Mouse (Mus musculus): ENCODE results near the gene Tcf7l2. TPM values are rescaled to one million over a fixed set of nuclear protein-coding genes. Genes with fewer than 3 reads are reported as not detected.

Tcf7l2 gene
- total and polyA plus RNA-seq, 2 experiments from 2014 or later, result 3.0 to 38.6 TPM

DNA sequence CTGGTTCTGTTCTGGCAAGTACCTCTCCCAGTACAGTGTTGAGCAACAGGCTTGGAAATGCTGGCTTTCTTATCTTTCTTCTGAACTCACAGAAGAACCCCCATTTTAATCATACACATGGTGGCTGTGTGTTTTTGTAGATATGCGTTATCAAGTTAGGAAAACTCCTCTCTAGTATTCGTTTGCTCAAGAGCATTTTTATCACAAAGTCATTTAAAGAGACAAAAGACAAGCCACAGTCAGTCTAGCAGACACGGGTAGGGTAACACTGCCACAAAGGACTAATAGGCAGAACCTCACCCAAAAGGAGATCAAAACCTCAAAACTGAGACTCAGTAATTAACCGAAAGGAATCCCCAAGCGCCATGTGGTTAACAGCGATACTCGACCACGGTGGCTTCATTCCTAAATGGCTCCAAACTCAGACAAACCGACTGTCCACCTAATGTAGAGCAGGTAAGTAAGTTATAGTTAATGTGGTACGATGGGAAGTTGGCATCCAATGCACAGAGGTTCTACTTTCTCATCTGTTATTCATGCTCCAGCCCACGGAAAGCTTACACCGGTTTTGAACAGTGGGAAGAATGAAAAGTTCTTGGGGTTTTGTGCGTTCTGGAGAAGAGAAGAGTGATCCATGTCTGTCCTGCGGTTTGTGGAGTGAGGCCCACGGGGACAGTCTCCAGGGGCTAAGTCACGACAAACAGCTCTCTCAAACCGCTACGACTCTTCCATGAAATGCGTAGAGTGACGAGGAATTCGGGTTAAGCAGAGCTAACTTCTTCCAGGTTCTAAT is 196.8 kb downstream of the Tcf7l2 start:
- H3K27me3 ChIP-seq (ENCODE audit: control insufficient read depth, insufficient read depth, low read length), result no peaks in the 10 kb centered on the region
- DNase-seq (ENCODE audit: low spot score), result no peak
- no peak overlapping the region for H3K4me2 ChIP-seq (ENCODE audit: low read depth, low read length)
- H3K4me1 ChIP-seq (ENCODE audit: control insufficient read depth, insufficient read depth), result no peaks in the 10 kb centered on the region
- WGBS, result 81% methylated on average over 21 of the region's 21 CpGs
- no peak overlapping the region for H3K27ac ChIP-seq (ENCODE audit: low read depth)
- no peak overlapping the region for H3K9ac ChIP-seq (replicated peaks; ENCODE audit: low read depth, low read length)
- H3K9me3 ChIP-seq (replicated peaks; ENCODE audit: control insufficient read depth, low read length), result no peaks in the 10 kb centered on the region
- TF ChIP-seq CTCF (IDR thresholded peaks at IDR 0.05; ENCODE audit: low read depth) (no peak), EP300 (IDR thresholded peaks at IDR 0.05; ENCODE audit: low read depth) (no peak)
- ATAC-seq (ENCODE audit: insufficient read depth, low read depth), result no peak
- no peaks in the 10 kb centered on the region for H3K36me3 ChIP-seq (replicated peaks; ENCODE audit: control insufficient read depth, insufficient read depth, low read length)
- H3K4me3 ChIP-seq (ENCODE audit: low read depth, low read length), result no peak overlapping the region

DNA sequence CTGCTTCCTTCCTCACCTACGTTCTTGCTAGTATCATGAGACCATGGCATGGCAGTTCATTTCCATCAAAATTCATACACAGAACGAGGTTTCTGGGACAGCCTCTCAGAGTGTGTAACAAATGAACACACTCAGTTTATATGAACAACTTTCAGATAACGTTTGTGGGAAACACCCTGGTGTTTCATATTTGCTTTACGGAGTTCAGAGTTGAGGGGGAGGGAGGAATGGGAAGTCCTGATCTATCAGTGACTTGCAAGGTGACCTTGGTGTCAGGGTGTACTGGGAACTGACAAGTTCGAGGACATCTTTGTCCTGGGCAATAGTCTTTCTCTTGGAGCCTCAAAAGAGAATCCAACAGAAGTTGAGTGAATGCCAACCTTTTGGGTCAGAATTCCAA is 197.5 kb downstream of the Tcf7l2 start:
- H3K4me2 ChIP-seq (ENCODE audit: low read depth, low read length), result no peak overlapping the region
- H3K27ac ChIP-seq (ENCODE audit: low read depth), result no peak overlapping the region

DNA sequence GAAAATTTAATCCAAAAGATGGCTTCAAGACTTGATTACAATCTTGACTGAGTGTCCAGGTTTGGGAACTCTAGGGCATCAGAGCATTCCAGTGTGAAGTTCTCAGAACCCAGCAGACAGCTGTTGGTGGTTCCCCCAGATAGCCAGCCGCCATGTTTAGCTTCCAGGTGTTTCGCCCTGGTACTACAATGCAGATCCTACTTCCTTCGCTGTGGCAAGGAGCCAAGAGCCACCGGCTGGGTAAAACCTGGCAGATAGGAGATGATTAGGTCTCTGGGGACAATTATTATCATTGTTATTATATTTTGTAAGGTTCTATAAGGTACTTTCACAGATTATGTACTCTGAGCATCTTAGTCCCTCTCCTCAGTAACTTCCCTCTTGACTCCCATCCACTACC is 198.1 kb downstream of the Tcf7l2 start:
- DNase-seq (ENCODE audit: low spot score) (no peak), ATAC-seq (ENCODE audit: insufficient read depth, low read depth) (no peak)
- Histone ChIP-seq H3K4me2 (ENCODE audit: low read depth, low read length) (no peak overlapping the region), H3K9me3 (replicated peaks; ENCODE audit: control insufficient read depth, low read length) (no peaks in the 10 kb centered on the region), H3K36me3 (replicated peaks; ENCODE audit: control insufficient read depth, insufficient read depth, low read length) (no peaks in the 10 kb centered on the region), H3K9ac (replicated peaks; ENCODE audit: low read depth, low read length) (no peak overlapping the region), H3K4me3 (ENCODE audit: low read depth, low read length) (no peak overlapping the region), H3K27ac (ENCODE audit: low read depth) (no peak overlapping the region), H3K27me3 (ENCODE audit: control insufficient read depth, insufficient read depth, low read length) (no peaks in the 10 kb centered on the region), H3K4me1 (ENCODE audit: control insufficient read depth, insufficient read depth) (no peaks in the 10 kb centered on the region)
- WGBS, result 89% methylated on average over 4 of the region's 4 CpGs
- TF ChIP-seq CTCF (IDR thresholded peaks at IDR 0.05; ENCODE audit: low read depth), result no peak
- TF ChIP-seq EP300 (IDR thresholded peaks at IDR 0.05; ENCODE audit: low read depth), result no peak

More for the DNA sequence above, 197.5 kb downstream of the Tcf7l2 start:
- ATAC-seq (ENCODE audit: insufficient read depth, low read depth), result no peak
- TF ChIP-seq CTCF (IDR thresholded peaks at IDR 0.05; ENCODE audit: low read depth), result no peak
- no peak for TF ChIP-seq EP300 (IDR thresholded peaks at IDR 0.05; ENCODE audit: low read depth)
- no peaks in the 10 kb centered on the region for H3K36me3 ChIP-seq (replicated peaks; ENCODE audit: control insufficient read depth, insufficient read depth, low read length)
- no peak for DNase-seq (ENCODE audit: low spot score)
- no peak overlapping the region for H3K4me3 ChIP-seq (ENCODE audit: low read depth, low read length)
- WGBS, result 69% methylated on average over 5 of the region's 5 CpGs
- no peaks in the 10 kb centered on the region for H3K4me1 ChIP-seq (ENCODE audit: control insufficient read depth, insufficient read depth)
- H3K27me3 ChIP-seq (ENCODE audit: control insufficient read depth, insufficient read depth, low read length), result no peaks in the 10 kb centered on the region
- no peaks in the 10 kb centered on the region for H3K9me3 ChIP-seq (replicated peaks; ENCODE audit: control insufficient read depth, low read length)
- no peak overlapping the region for H3K9ac ChIP-seq (replicated peaks; ENCODE audit: low read depth, low read length)

- H3K9ac ChIP-seq (replicated peaks; ENCODE audit: low read depth, low read length), result no peak overlapping the region
- no peak overlapping the region for H3K27ac ChIP-seq (ENCODE audit: low read depth)
- H3K4me3 ChIP-seq (ENCODE audit: low read depth, low read length), result no peak overlapping the region
- H3K36me3 ChIP-seq (replicated peaks; ENCODE audit: control insufficient read depth, insufficient read depth, low read length), result no peaks in the 10 kb centered on the region
- DNase-seq (ENCODE audit: low spot score) (no peak), ATAC-seq (ENCODE audit: insufficient read depth, low read depth) (no peak)
- H3K4me2 ChIP-seq (ENCODE audit: low read depth, low read length), result no peak overlapping the region
- WGBS, result 38% methylated on average over 11 of the region's 11 CpGs
- no peaks in the 10 kb centered on the region for H3K4me1 ChIP-seq (ENCODE audit: control insufficient read depth, insufficient read depth)
- H3K9me3 ChIP-seq (replicated peaks; ENCODE audit: control insufficient read depth, low read length), result no peaks in the 10 kb centered on the region
- TF ChIP-seq EP300 (IDR thresholded peaks at IDR 0.05; ENCODE audit: low read depth) (no peak), CTCF (IDR thresholded peaks at IDR 0.05; ENCODE audit: low read depth) (no peak)
- no peaks in the 10 kb centered on the region for H3K27me3 ChIP-seq (ENCODE audit: control insufficient read depth, insufficient read depth, low read length)
Measured at GRCm38 (mm10) chr19:55940538-55941252, 199.1 kb downstream of the Tcf7l2 start.

DNA sequence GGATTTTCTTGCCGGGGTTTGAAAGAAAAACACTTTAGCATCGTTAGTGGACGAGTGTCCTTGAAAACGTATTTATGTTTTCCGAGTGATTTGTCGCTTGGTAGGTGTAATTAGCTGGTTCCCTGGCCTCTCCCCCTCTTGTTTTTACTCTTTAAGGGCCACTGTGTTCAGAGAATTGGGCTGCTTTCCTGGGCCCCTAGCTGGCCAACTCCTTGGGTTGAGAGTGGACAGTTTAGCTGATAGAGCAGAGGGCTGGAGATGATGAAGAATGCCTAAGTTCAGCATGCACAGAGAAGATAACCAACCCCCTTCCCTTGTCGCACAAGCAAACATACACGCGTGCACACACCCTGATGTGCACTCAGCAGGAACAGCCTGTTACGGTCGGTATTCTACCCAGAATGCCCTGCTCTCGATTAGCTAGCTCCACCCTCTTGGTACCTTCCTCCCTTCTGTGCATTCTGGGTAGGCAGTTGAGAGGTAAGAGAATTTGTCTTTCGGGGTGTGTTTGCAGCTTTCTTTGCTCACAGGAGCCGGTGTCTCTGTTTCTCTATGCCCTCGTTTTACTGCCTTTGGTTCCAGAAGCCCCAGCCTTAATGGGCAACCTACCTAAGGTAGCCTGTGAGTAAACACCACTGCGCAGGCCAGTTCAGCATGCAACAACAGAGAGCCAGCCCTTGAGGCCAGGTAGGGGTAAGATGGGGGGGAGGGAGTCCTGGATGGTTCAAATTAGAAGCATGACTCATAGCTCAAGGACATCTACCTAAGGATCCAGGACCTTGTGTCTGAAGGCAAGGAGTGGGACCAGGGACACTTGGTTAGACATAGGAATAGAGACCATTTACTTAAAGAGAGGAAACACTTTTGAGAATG is 199.9 kb downstream of the Tcf7l2 start:
- DNase-seq (ENCODE audit: low spot score) (no peak), ATAC-seq (ENCODE audit: insufficient read depth, low read depth) (no peak)
- TF ChIP-seq EP300 (IDR thresholded peaks at IDR 0.05; ENCODE audit: low read depth) (no peak), CTCF (IDR thresholded peaks at IDR 0.05; ENCODE audit: low read depth) (no peak)
- Histone ChIP-seq H3K9me3 (replicated peaks; ENCODE audit: control insufficient read depth, low read length) (no peaks in the 10 kb centered on the region), H3K4me3 (ENCODE audit: low read depth, low read length) (no peak overlapping the region), H3K4me2 (ENCODE audit: low read depth, low read length) (no peak overlapping the region), H3K4me1 (ENCODE audit: control insufficient read depth, insufficient read depth) (no peaks in the 10 kb centered on the region), H3K9ac (replicated peaks; ENCODE audit: low read depth, low read length) (no peak overlapping the region), H3K27ac (ENCODE audit: low read depth) (no peak overlapping the region), H3K36me3 (replicated peaks; ENCODE audit: control insufficient read depth, insufficient read depth, low read length) (no peaks in the 10 kb centered on the region), H3K27me3 (ENCODE audit: control insufficient read depth, insufficient read depth, low read length) (no peaks in the 10 kb centered on the region)
- WGBS, result 65% methylated on average over 16 of the region's 16 CpGs

Data from heart, postnatal 0 days (tissue).